8 mouse cellular contexts compared by ENCODE assay signal in the genomic region with DNA sequence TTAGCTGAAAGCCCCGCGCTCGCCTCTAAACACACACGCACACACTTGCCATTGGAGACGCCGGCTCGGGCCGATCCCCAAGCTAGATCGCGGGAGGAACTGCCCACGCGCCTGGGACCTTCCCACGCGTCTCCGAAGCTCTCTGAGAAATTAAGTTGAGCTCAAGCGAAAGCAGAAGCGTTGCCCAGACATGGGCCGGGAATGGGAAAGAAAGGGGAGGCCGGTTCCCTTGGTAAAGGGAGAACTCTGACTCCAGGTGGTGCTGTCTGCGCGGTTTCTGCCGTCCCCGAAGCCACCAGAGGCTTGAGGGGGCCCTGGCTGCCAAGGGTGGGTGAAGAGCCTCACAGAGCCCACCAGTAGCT. TPM values are rescaled to one million over a fixed set of nuclear protein-coding genes. Genes with fewer than 3 reads are reported as not detected.
DNase-seq lines count a peak whose midpoint lies in the region; ATAC-seq and TF ChIP-seq lines count a peak whose summit lies in the region.

A gene (minus strand): TSS at position 210 of the 362 bp plus-strand sequence.

- H3K4me3 ChIP-seq in ES-E14 (ENCODE audit: insufficient read depth in 1 of 2, low read depth in 1 of 2, low read length in 2 of 2, poor library complexity in 1 of 2, severe bottlenecking in 1 of 2): peak within 1 kb of the TSS; percentile 83 to 84
- peak within 1 kb of the TSS; percentile 83 for H3K4me3 ChIP-seq in hindbrain, embryonic 12.5 days

- H3K36me3 ChIP-seq in ES-E14 (ENCODE audit: control insufficient read depth, insufficient read depth, low read length, poor library complexity, severe bottlenecking): peaks cover 11% of the 10 kb centered on the region
- 0 out of 2 replicates have a peak, but pooled peaks cover 3% of the 10 kb centered on the region for H3K36me3 ChIP-seq in hindbrain, embryonic 12.5 days

- peaks cover 15 to 28% of the 10 kb centered on the region in 2 experiments for H3K4me1 ChIP-seq in ES-E14 (ENCODE audit: control insufficient read depth in 2 of 2, insufficient read depth in 2 of 2, low read length in 2 of 2, poor library complexity in 1 of 2)
- H3K4me1 ChIP-seq in hindbrain, embryonic 12.5 days: peaks cover 56% of the 10 kb centered on the region

- DNase-seq in ES-E14 (ENCODE audit: low read depth, low spot score): no peak
- DNase-seq in cerebellum, postnatal 14 days: peak; percentile 76 to 80
- peak; percentile 72 to 79 for DNase-seq in frontal cortex, postnatal 36 days (ENCODE audit: low spot score in 2 of 2)
- DNase-seq in layer of hippocampus, postnatal 25 days (ENCODE audit: extremely low spot score in 1 of 2, low spot score in 1 of 2): peak in 1 of 2 experiments; percentile 63
- DNase-seq in lung, postnatal 10 days: peak; percentile 85
- DNase-seq in ovary, postnatal 36 days (ENCODE audit: low spot score): peak; percentile 77
- peak; percentile 70 to 77 for DNase-seq in urinary bladder, postnatal 36 days (ENCODE audit: low spot score in 2 of 2)

- peak; percentile 49 for ATAC-seq in hindbrain, embryonic 12.5 days (ENCODE audit: low FRiP score)

- no peaks in the 10 kb centered on the region for H3K9me3 ChIP-seq in ES-E14 (ENCODE audit: control insufficient read depth, insufficient read depth, low read depth, low read length)
- no peaks in the 10 kb centered on the region for H3K9me3 ChIP-seq in hindbrain, embryonic 12.5 days (replicated peaks)

- H3K9ac ChIP-seq in ES-E14 (ENCODE audit: insufficient read depth, low read depth, low read length, poor library complexity, severe bottlenecking): peak within 1 kb of the TSS; percentile 93
- peak within 1 kb of the TSS; percentile 96 for H3K9ac ChIP-seq in hindbrain, embryonic 12.5 days

- peaks cover 30% of the 10 kb centered on the region for H3K27me3 ChIP-seq in hindbrain, embryonic 12.5 days

- peak within 1 kb of the TSS; percentile 96 for H3K4me2 ChIP-seq in hindbrain, embryonic 12.5 days (replicated peaks)

- H3K27ac ChIP-seq in ES-E14 (ENCODE audit: insufficient read depth, low read depth, low read length, poor library complexity, severe bottlenecking): peak within 1 kb of the TSS; percentile 95
- peak within 1 kb of the TSS; percentile 94 for H3K27ac ChIP-seq in hindbrain, embryonic 12.5 days

- WGBS in hindbrain, embryonic 12.5 days: under 1% methylated on average over 23 of the region's 23 CpGs

- in situ Hi-C loops in ES-E14 (cut with MboI; ENCODE audit: low sequenced_read_pairs in 2 of 2, unreplicated experiment in 2 of 2): no loop called here

TF ChIP-seq in ES-E14, 5 proteins besides CTCF, POLR2A, EP300 and RAD21:
- TF ChIP-seq ZC3H11A (IDR thresholded peaks at IDR 0.05; ENCODE audit: borderline replicate concordance, low read depth, low read length): no peak
- no peak for TF ChIP-seq MAFK (IDR thresholded peaks at IDR 0.05; ENCODE audit: insufficient read depth, low read depth, low read length)

RNA-seq across cellular contexts. Expression of the gene that starts here (rescaled TPM):
- total RNA-seq in ES-E14 (2012; rRNA removed): 102 and 164 TPM in 2 replicates
- polyA plus RNA-seq in hindbrain, embryonic 12.5 days (2016; fragmentation: Nextera tagmentation; extraction: Ambion mirVana): 185 and 186 TPM in 2 replicates
- total RNA-seq in layer of hippocampus, postnatal 25 days (2021): 100 to 1,000 TPM; 127 to 137 TPM
